Mouse (Mus musculus): ENCODE measurements around the gene 1700015F17Rik.

1700015F17Rik gene

DNA sequence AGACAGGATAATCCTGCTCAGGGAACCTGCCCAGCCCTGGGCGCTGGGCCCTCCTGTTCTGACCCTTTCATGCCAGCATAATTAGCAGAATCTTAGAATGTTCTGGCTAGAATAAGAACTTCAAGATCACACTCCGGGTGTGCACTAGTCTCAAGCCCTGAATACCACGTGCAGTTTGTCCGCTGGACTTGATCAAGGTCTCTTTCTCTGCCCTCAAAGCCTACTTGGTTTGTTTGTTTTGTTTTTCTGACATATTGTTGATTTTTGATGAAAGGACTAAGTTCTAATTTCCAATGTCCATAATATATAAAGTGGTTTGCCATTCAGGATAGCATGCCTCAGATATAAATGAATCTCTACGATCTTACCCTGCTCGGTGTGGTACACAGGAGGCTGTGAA lies at the start of gene 1700015F17Rik:
1700015F17Rik (minus strand) TSS at position 101 of the 400 bp plus-strand sequence.
- in situ Hi-C loops (cut with MboI), result loop anchor here (25.0 kb wide), 1 partner anchor 517 kb away; no protein-coding TSS in a partner anchor

DNA sequence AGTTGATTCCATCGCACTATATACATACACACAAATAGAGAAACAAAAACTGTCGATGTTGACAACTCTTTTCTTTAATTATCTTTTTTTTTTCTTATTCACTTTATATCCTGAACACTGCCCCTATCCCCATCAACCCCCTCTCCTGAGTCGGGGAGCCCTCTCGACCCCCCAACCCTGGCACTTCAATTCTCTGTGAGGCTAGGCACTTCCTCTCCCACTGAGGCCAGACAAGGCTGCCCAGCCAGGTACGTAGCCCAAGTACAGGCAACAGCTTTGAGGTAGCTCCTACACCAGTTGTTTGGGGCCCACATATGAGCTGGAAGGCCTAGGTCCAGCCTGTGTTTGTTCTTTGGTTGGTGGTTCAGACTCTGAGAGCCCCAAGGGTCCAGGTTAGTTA lies 36.5 kb upstream of the 1700015F17Rik start:
- in situ Hi-C loops (cut with MboI), result no loop called here

DNA sequence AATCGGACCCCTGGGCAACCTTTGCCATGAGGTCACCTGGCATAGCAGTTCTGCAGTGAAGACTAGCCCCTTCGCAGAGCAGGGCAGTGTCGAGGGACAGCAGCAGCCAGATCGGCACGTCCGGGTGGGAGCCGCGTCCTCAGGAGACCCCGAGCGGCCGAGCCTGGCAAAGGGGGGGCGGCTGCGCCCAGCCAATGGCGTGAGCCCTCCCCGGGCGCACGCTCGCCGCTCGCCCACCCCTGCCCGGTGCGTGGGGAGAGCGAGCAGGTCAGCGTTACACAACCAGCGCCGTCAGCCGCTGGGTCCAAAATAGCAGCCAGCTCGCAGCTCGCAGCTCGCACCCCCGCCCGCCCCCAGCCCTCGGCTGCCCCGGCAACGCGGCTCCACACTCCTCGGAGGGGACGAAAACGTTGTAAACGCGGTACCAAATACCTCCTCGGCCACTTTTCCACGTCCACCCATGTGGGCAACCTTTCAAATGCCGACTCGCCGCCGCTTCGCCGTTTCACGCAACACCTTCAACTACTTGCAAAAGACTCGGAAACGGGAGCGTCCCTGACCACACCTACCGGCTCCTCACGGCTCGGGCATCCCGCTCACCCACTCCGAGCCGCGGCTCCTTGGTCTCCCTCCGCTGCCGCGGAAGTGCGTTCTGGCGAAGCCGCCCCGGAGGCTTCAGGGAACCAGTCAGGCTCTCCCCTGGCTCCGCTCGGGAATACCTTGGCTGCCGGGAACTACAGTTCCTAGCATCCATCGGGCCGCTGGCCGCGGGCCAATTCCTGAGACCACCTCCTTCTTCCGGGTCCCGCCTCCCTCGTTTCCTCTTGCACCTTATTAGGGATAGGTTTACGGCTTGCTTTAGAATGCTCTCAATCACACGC lies 35.5 kb upstream of the 1700015F17Rik start, which contains the start of gene Cldn12:
Cldn12 (minus strand) TSS at position 763 of the 881 bp plus-strand sequence.
- in situ Hi-C loops (cut with MboI), result no loop called here

GRCm38 (mm10) chr5:5511401-5511800 lies 32.5 kb upstream of the 1700015F17Rik start:
- in situ Hi-C loops (cut with MboI), result no loop called here

DNA sequence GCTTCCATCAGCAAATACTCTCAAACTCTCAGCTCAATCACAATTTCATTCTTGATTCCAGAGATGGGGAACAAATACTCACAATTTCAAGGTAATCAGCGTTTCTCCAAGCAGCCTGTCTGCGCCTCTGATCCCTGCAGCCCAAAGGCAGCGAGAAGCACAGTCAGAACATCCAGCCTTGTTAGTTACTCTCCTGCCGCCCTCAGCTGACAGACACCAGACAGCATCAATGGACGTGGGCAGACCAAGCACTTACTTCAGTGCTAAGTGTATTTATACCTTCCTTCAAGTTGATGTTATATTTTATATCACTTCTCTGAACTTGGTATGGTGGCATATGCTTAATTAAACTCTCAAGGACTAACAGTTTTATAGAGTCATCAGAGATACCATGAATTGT lies 32.0 kb upstream of the 1700015F17Rik start:
- in situ Hi-C loops (cut with MboI), result no loop called here

GRCm38 (mm10) chr5:5510304-5510887 lies 31.5 kb upstream of the 1700015F17Rik start:
- in situ Hi-C loops (cut with MboI), result no loop called here

GRCm38 (mm10) chr5:5508231-5508630 lies 29.3 kb upstream of the 1700015F17Rik start:
- in situ Hi-C loops (cut with MboI), result no loop called here

GRCm38 (mm10) chr5:5507701-5508225 lies 28.8 kb upstream of the 1700015F17Rik start:
- in situ Hi-C loops (cut with MboI), result no loop called here

- in situ Hi-C loops (cut with MboI), result no loop called here
Measured at GRCm38 (mm10) chr5:5504456-5504855, 25.5 kb upstream of the 1700015F17Rik start.

DNA sequence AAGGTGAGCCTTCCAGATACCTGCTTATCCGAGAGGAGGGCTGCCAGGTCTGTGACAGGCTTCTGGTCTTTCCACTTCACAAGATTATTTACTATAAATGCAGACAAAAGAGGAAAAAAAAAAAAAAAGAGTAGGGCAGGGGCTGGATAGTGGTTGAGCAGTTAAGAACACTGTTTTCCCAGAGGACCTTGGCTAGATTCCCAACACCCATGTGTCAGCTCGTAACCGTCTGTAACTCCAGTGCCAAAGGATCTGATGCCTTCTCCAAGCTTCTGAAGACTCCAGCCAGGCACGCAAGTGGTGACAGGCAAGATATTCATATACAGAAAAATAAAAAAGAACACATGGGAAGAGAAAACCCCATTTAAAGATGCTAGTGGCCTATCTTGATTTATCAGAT lies 24.4 kb upstream of the 1700015F17Rik start:
- in situ Hi-C loops (cut with MboI), result no loop called here

- in situ Hi-C loops (cut with MboI), result no loop called here
Measured at GRCm38 (mm10) chr5:5501583-5501982, 22.6 kb upstream of the 1700015F17Rik start.

DNA sequence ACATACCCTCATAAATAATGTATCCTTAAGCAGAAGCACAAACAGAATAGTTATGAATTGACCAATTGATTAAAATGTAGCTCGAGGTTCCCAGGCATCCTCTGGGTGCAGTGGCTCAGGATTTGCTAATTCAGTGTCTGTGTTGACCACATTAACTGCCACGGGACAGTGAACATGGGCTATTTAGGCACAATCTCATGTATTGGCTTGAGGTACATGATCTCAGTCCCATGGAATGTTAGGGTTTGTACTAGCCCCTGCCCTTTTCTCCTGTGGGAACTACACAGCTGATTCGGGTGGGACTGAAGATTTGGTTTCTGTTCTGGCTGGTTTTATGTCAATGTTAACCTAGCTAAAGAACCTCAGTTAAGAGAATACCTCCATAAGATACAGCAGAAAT lies 17.4 kb upstream of the 1700015F17Rik start:
- in situ Hi-C loops (cut with MboI), result loop anchor here (25.0 kb wide), 1 partner anchor 534 kb away; no protein-coding TSS in a partner anchor

- in situ Hi-C loops (cut with MboI), result loop anchor here (25.0 kb wide), 1 partner anchor 533 kb away; no protein-coding TSS in a partner anchor
Measured at GRCm38 (mm10) chr5:5495042-5495441, 16.1 kb upstream of the 1700015F17Rik start.

DNA sequence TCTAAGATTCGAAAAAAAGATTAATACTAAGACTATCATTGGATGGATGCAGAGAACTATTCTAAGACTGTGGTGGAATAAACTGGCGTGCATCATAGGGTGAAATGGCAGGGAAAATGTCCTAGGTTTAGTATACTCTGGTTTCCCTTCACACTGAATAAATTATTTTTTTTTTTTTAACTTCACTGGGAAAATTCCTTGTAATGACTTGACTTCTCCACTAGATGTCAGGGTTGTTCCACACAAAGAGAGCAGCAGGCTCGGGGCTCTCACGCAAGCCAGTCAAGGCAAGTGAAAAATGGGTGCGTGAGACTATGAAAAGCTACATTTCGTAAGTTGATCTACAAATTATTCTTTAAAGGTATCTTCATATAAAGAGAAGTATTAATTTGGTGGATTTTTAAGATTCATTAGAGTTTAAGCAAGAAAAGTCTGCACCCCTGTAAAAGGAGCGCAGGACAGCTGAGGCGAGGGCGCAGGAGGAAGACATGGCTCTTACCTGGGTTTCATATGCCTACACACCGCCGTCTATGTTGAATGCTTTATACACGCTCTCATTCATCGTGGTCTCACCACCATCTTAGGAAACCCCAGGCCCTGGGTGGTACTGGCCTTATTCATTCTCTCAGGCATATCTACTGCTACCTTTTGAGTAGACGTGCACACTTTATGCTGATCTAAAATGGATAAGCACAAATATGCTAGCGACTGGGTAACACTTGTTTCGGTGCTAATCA lies 15.5 kb upstream of the 1700015F17Rik start:
- in situ Hi-C loops (cut with MboI), result loop anchor here (25.0 kb wide), 1 partner anchor 532 kb away; no protein-coding TSS in a partner anchor

- in situ Hi-C loops (cut with MboI), result loop anchor here (25.0 kb wide), 1 partner anchor 530 kb away; no protein-coding TSS in a partner anchor
Measured at GRCm38 (mm10) chr5:5492163-5492562, 13.2 kb upstream of the 1700015F17Rik start.

- in situ Hi-C loops (cut with MboI), result loop anchor here (25.0 kb wide), 1 partner anchor 524 kb away; no protein-coding TSS in a partner anchor
Measured at GRCm38 (mm10) chr5:5486071-5486470, 7.1 kb upstream of the 1700015F17Rik start.

DNA sequence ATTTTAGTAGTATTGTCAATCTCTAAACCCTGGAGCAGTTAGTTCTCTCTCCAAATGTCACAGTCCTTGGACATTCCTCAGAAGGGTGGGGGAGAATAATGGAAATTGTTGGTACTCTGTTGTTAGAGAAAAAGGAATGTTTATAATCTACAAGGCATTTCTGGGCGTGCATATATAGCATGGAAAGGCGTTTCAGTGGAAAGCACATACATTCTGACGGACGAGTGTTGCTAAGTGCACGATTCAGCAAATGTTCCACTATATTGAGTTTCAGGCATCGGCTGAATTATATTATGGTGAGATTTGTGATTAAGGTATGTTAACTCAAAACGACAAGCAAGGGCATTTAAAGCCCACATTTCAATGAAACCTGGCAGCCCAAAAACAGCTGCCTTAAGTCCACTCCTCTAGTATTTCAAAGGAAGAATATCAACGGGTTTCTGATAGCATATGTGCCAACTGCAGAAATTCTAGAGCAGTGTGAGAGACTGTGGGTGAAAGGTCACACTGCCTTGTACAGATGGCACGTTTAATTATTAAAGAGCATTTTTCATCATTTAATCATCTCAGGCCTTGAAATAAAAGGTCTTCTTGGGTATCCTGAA lies 4.4 kb upstream of the 1700015F17Rik start:
- in situ Hi-C loops (cut with MboI), result loop anchor here (25.0 kb wide), 1 partner anchor 521 kb away; no protein-coding TSS in a partner anchor

- in situ Hi-C loops (cut with MboI), result loop anchor here (25.0 kb wide), 1 partner anchor 519 kb away; no protein-coding TSS in a partner anchor
Measured at GRCm38 (mm10) chr5:5481662-5482061, 2.7 kb upstream of the 1700015F17Rik start.

GRCm38 (mm10) chr5:5476133-5476532 lies 2.8 kb downstream of the 1700015F17Rik start:
- in situ Hi-C loops (cut with MboI), result loop anchor here (25.0 kb wide), 1 partner anchor 514 kb away; no protein-coding TSS in a partner anchor

GRCm38 (mm10) chr5:5465256-5465655 lies 13.7 kb downstream of the 1700015F17Rik start:
- in situ Hi-C loops (cut with MboI), result no loop called here
